Mouse (Mus musculus): Measurements from ENCODE around the gene Pbx1. TPM values are rescaled to one million over a fixed set of nuclear protein-coding genes. Genes with fewer than 3 reads are reported as not detected.
A peak's percentile ranks its signal among the peaks of the same experiment; 100 is the strongest.

Gene Pbx1
- polyA plus RNA-seq, 1 experiment from 2014 or later, result 49.9 TPM

DNA sequence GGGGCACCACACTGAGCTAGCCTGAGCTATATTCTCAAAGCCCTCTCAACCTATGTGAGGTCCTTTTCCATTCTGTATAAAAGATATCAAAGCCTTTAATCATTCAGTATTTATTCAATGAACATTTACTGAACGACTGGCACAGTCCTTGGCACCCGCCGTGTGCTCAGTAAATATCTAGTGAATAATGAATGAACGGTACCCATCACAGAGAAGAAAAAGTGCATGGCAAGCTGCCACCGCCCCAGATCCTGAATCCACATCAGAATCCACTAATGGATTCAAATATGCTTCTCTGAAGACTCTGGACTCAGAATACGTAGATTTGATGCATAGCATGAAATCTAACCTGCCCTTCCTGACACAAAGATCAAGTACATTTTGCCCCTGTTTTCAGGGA, 45.9 kb downstream of the Pbx1 start:
- no peak for TF ChIP-seq CTCF (IDR thresholded peaks at IDR 0.05)
- ChIA-PET CTCF (interaction anchor here (1.0 kb wide), 1 partner anchor 15 kb away, joined by 3 read pairs; no protein-coding TSS in a partner anchor), POLR2A (interaction anchor here (0.5 kb wide), 1 partner anchor 22 kb away, joined by 3 read pairs; no protein-coding TSS in a partner anchor)
- no peaks in the 10 kb centered on the region for H3K27me3 ChIP-seq
- ATAC-seq (no peak), DNase-seq (ENCODE audit: low read depth, low spot score) (no peak)
- in situ Hi-C loops (cut with MboI; ENCODE audit: low pct_unique_long_range_greater_than_20kb), result no loop called here

GRCm38 (mm10) chr1:168384594-168384955, 47.5 kb downstream of the Pbx1 start:
- CTCF ChIA-PET, result interaction anchor here (1.6 kb wide), 1 partner anchor 34 kb away, joined by 4 read pairs; no protein-coding TSS in a partner anchor
- POLR2A ChIA-PET, result interaction anchor here (0.6 kb wide), 2 partner anchors 37 to 45 kb away, joined by 3 to 5 read pairs; no protein-coding TSS in a partner anchor
- no peak for TF ChIP-seq CTCF (IDR thresholded peaks at IDR 0.05)
- H3K27me3 ChIP-seq, result no peaks in the 10 kb centered on the region
- ATAC-seq (no peak), DNase-seq (ENCODE audit: low read depth, low spot score) (no peak)
- in situ Hi-C loops (cut with MboI; ENCODE audit: low pct_unique_long_range_greater_than_20kb), result loop anchor here (5.0 kb wide), 2 partner anchors 48 to 323 kb away; partner anchors contain the start of gene Pbx1

DNA sequence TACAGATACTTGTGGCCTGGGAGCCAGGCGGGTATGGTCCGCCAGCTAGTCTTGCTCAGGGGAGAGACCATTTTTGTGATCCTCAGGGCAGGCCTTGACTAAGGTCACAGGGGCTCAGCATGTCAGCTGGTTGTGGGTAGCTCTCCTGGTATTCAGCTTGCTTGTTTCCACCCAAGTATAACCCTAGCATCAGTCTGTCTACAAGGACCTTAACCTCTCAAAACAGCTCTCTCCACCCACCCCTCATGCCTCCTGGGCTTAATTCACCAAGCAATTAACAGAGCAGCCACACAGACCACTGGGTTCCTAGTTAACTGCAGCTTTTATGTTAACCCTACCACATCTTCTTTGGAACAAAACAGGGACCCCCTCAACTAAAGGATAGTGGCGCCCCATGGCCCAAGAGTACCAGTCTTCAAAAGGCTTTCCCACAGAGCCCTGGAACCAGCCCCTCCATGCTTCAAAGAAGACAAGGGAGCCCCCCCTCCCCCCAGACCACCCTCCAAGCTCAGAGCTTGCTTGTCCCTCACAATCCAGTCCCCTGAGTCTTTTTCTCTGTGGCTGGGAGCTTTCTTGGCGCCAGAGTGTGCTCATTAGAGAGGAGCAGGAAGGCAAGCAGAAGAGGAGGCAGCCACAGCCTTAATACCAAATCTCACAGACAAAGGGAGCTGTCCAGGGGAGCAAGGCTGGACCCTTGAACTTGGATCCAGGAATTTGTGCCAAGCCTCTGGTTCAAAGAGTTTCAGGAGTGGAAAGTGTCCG, 48.1 kb downstream of the Pbx1 start:
- no peak for TF ChIP-seq CTCF (IDR thresholded peaks at IDR 0.05)
- ChIA-PET CTCF (interaction anchor here (0.7 to 2.0 kb wide), 3 partner anchors 35 to 169 kb away, joined by 3 to 6 read pairs (median 4); no protein-coding TSS in a partner anchor), POLR2A (interaction anchor here (0.6 to 1.0 kb wide), 7 partner anchors 22 to 733 kb away, joined by 3 to 7 read pairs (median 3); no protein-coding TSS in a partner anchor)
- ATAC-seq (peak; percentile 38), DNase-seq (ENCODE audit: low read depth, low spot score) (no peak)
- no peaks in the 10 kb centered on the region for H3K27me3 ChIP-seq
- in situ Hi-C loops (cut with MboI; ENCODE audit: low pct_unique_long_range_greater_than_20kb), result loop anchor here (5.0 kb wide), 2 partner anchors 48 to 323 kb away; partner anchors contain the start of gene Pbx1

- ChIA-PET CTCF (interaction anchor here (2.0 kb wide), 1 partner anchor 168 kb away, joined by 6 read pairs; no protein-coding TSS in a partner anchor), POLR2A (interaction anchor here (0.8 kb wide), 1 partner anchor 10 kb away, joined by 4 read pairs; no protein-coding TSS in a partner anchor)
- in situ Hi-C loops (cut with MboI; ENCODE audit: low pct_unique_long_range_greater_than_20kb), result loop anchor here (5.0 kb wide), 2 partner anchors 50 to 325 kb away; partner anchors contain the start of gene Pbx1
- no peak for TF ChIP-seq CTCF (IDR thresholded peaks at IDR 0.05)
- H3K27me3 ChIP-seq, result no peaks in the 10 kb centered on the region
- peak; percentile 95 for DNase-seq (ENCODE audit: low read depth, low spot score)
- peak; percentile 77 for ATAC-seq
Observed at GRCm38 (mm10) chr1:168382823-168383157, 49.3 kb downstream of the Pbx1 start.

- no peak for TF ChIP-seq CTCF (IDR thresholded peaks at IDR 0.05)
- ChIA-PET CTCF (interaction anchor here (2.0 kb wide), 1 partner anchor 167 kb away, joined by 6 read pairs; no protein-coding TSS in a partner anchor), POLR2A (interaction anchor here (0.8 kb wide), 1 partner anchor 10 kb away, joined by 4 read pairs; no protein-coding TSS in a partner anchor)
- peak; percentile 54 for ATAC-seq
- H3K27me3 ChIP-seq, result no peaks in the 10 kb centered on the region
- no peak for DNase-seq (ENCODE audit: low read depth, low spot score)
- in situ Hi-C loops (cut with MboI; ENCODE audit: low pct_unique_long_range_greater_than_20kb), result loop anchor here (5.0 kb wide), 2 partner anchors 50 to 325 kb away; partner anchors contain the start of gene Pbx1
Observed at GRCm38 (mm10) chr1:168382106-168382822, 49.8 kb downstream of the Pbx1 start.

DNA sequence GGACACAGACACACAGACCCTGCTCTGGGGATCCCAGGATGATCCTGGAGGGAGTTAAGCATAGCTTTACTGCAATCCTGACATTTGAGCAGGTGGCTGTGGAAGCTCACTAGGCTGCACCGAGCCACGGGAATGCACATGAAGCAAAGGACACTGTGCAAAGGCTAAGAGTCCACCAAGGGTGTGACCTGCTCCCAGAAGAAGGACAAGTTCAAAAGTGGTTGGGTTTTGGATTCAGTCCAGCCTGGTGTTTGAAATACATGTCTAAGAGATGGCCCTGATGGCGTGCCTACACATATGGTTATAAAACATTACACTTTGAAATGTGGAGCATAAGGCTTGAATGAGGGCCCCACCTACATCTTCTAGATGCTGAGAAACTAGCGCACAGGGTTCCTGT, 50.6 kb downstream of the Pbx1 start:
- in situ Hi-C loops (cut with MboI; ENCODE audit: low pct_unique_long_range_greater_than_20kb), result loop anchor here (5.0 kb wide), 2 partner anchors 51 to 326 kb away; partner anchors contain the start of gene Pbx1

DNA sequence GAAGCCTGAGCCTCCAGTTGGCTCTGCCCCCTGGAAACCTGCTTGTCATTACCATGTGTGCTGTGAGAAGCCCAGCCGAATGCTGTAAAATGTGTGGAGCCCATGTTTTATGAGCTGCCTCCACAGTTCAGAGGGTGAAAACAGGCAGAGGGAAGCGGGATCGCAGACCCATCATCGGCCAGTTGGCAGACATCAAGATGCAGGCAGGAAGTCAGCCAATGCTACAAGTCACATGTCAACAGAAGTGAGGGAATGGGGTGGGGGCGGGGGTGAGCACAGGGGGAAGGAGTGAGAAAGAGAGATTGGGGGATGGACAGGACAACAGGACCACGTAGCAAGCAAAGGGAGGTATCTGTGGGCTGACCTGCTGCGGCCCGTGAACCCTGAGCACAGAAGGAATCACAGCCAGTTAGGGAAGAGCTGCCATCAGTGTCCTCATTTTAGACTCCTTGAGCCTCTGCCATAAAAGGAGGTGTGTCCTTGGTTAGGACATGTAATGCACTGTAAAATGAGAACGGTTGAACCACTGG, 51.8 kb downstream of the Pbx1 start:
- DNase-seq (ENCODE audit: low read depth, low spot score), result no peak

More for the DNA sequence above, 50.6 kb downstream of the Pbx1 start:
- DNase-seq (ENCODE audit: low read depth, low spot score) (no peak), ATAC-seq (no peak)
- TF ChIP-seq CTCF (IDR thresholded peaks at IDR 0.05), result no peak
- no peaks in the 10 kb centered on the region for H3K27me3 ChIP-seq
- ChIA-PET CTCF (no interaction called here), POLR2A (no interaction called here)

GRCm38 (mm10) chr1:168377650-168378049, 54.4 kb downstream of the Pbx1 start:
- DNase-seq (ENCODE audit: low read depth, low spot score) (no peak), ATAC-seq (no peak)
- no peaks in the 10 kb centered on the region for H3K27me3 ChIP-seq
- POLR2A ChIA-PET, result interaction anchor here (0.6 kb wide), 1 partner anchor 44 kb away, joined by 3 read pairs; no protein-coding TSS in a partner anchor
- TF ChIP-seq CTCF (IDR thresholded peaks at IDR 0.05), result no peak
- CTCF ChIA-PET, result interaction anchor here (1.0 to 2.4 kb wide), 4 partner anchors 13 to 331 kb away, joined by 3 to 6 read pairs (median 4); no protein-coding TSS in a partner anchor
- in situ Hi-C loops (cut with MboI; ENCODE audit: low pct_unique_long_range_greater_than_20kb), result no loop called here

More for the DNA sequence above, 51.8 kb downstream of the Pbx1 start:
- POLR2A ChIA-PET, result interaction anchor here (0.8 kb wide), 1 partner anchor 66 kb away, joined by 3 read pairs; no protein-coding TSS in a partner anchor
- in situ Hi-C loops (cut with MboI; ENCODE audit: low pct_unique_long_range_greater_than_20kb), result loop anchor here (5.0 kb wide), 2 partner anchors 52 to 327 kb away; partner anchors contain the start of gene Pbx1
- no peak for ATAC-seq
- CTCF ChIA-PET, result no interaction called here
- TF ChIP-seq CTCF (IDR thresholded peaks at IDR 0.05), result no peak
- H3K27me3 ChIP-seq, result no peaks in the 10 kb centered on the region

GRCm38 (mm10) chr1:168376330-168376729, 55.7 kb downstream of the Pbx1 start:
- ChIA-PET POLR2A (no interaction called here), CTCF (interaction anchor here (1.0 to 2.4 kb wide), 8 partner anchors 11 to 1083 kb away, joined by 3 to 7 read pairs (median 4); no protein-coding TSS in a partner anchor)
- DNase-seq (ENCODE audit: low read depth, low spot score), result no peak
- no peak for ATAC-seq
- in situ Hi-C loops (cut with MboI; ENCODE audit: low pct_unique_long_range_greater_than_20kb), result no loop called here
- H3K27me3 ChIP-seq, result no peaks in the 10 kb centered on the region
- TF ChIP-seq CTCF (IDR thresholded peaks at IDR 0.05), result peak; percentile 73
